Mouse (Mus musculus): ENCODE data around the gene Dyx1c1.

- TF ChIP-seq POLR2A (IDR thresholded peaks at IDR 0.05; ENCODE audit: low read depth, low read length) (no peak), CTCF (IDR thresholded peaks at IDR 0.05; ENCODE audit: extremely low read depth, insufficient read length, insufficient replicate concordance, low read depth, low read length) (no peak)
Measured at GRCm38 (mm10) chr9:72935309-72935708, 23.3 kb upstream of the Dyx1c1 start.
